Mouse (Mus musculus): ENCODE measurements around the gene Ptpdc1.

Ptpdc1 gene

DNA sequence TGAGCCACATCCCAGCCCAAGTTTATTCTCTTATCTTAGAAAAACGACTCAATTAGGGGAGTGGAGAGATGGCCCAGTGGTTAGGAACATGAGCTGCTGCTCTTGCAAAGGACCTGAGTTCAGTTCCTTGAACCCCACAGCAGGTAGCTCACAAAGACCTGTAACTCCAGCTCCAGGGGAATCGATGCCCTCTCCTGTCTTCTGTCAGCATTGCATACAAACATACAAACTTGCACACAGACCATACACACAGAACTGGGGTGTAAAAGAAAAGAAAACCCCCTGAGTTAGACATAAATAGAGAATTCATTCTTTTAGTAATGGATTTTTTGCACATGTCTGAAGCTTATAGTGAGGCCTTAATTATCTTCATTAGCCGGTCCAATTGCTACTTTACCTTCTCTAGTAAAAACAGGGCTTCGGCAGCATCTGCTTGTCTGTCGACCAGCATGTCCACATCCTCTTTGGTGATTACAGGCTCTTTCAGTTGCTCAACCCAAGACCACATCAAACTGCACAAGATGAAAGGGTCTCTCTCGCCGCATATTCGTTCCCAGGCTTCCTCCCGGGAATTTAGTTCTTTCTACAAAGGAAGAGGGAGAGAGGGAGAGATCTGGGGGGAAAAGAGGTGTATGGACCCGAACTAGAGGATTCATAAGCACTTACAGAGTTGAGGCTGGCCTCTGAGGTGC, 42.6 kb downstream of the Ptpdc1 start:
- DNase-seq, result no peak

GRCm38 (mm10) chr13:48578616-48579015, 46.8 kb downstream of the Ptpdc1 start:
- DNase-seq, result no peak

DNA sequence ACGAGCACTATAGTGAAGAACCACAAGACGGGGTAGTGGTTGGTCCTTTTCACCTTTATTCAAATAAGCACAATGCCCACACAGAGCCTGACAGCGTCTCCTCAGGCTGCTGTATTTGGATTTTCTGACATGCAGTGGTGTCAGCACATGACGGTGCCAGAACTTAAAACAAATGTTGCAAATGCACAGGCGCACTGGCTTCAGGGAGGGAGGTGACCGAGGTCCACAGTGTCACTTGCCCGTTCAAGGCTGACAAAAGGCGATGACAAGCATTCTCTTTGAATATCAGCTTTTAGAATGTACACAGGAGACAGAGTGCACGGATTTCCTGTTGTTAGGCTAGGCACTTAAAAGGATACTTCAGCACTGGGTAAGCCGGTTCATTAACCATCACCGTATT, 47.6 kb downstream of the Ptpdc1 start:
- no peak for DNase-seq

GRCm38 (mm10) chr13:48577007-48577406, 48.5 kb downstream of the Ptpdc1 start:
- DNase-seq, result no peak

- DNase-seq, result no peak
Measured at GRCm38 (mm10) chr13:48574718-48575117, 50.7 kb downstream of the Ptpdc1 start.

GRCm38 (mm10) chr13:48573525-48574355, 51.7 kb downstream of the Ptpdc1 start:
- DNase-seq, result no peak

DNA sequence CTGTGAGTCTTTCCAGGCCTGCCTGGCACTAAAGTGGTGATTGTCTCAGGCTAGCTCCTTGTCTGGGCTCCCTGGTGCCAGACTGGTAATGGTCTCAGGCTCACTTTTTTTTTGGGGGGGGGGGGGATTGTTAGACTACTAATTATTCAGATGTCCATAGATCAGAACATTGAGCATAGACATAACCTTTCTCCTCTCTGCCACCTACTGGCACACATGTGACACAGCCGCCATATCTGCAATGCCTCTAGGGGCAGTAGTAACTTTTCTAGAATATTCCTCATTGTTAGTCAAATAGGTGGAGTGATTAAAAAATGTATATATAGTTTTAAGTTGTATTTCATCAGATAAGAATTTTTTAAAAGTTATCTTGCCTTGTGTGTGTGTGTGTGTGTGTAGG, 53.3 kb downstream of the Ptpdc1 start:
- peak; percentile 44 for DNase-seq

DNA sequence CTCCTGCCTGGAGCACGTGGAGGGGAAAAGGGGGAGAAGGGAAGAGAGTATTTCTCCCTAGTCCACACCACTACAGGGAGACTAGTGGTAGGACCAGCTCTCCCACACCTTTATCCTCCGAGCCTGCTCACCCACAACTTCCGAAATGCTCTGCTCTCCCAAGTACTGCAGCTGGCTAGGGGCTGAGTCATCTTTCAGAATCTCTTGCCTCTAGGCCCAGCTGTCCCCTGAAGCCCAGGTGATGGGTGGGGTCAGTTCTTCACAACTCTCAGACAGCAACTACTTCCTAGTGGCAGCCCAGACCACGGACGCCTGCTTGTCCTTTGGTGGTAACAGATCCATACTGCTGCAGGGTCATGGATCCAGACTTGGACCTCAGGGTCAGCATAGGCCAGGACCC, 54.2 kb downstream of the Ptpdc1 start:
- DNase-seq, result no peak

- no peak for DNase-seq
Measured at GRCm38 (mm10) chr13:48569576-48570132, 55.8 kb downstream of the Ptpdc1 start.

- no peak for DNase-seq
Measured at GRCm38 (mm10) chr13:48567646-48568045, 57.8 kb downstream of the Ptpdc1 start.

- DNase-seq, result peak; percentile 82
Measured at GRCm38 (mm10) chr13:48566116-48566935, 59.1 kb downstream of the Ptpdc1 start.

GRCm38 (mm10) chr13:48564881-48565600, 60.4 kb downstream of the Ptpdc1 start:
- DNase-seq, result no peak

GRCm38 (mm10) chr13:48562336-48562735, 63.1 kb downstream of the Ptpdc1 start:
- DNase-seq, result no peak

DNA sequence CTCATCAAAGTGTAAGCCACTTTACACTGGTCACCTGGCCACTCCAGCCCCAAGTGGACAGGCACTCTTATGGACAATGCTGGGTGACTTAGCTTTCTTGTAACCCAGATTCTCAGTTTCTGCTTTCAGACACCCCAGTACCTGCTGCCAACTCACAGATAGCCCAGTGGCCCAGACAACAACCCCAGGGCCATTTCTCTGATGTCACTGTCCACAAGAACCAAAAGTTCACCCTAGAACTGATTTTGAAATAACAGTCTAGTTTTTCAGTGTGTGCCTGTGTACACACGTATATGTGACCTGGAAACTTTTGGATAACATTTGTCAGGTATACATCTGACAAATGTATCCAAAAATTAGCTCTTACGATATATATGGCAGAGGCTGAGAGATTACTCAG, 64.0 kb downstream of the Ptpdc1 start:
- DNase-seq, result no peak

GRCm38 (mm10) chr13:48555976-48556375, 69.5 kb downstream of the Ptpdc1 start:
- no peak for DNase-seq

DNA sequence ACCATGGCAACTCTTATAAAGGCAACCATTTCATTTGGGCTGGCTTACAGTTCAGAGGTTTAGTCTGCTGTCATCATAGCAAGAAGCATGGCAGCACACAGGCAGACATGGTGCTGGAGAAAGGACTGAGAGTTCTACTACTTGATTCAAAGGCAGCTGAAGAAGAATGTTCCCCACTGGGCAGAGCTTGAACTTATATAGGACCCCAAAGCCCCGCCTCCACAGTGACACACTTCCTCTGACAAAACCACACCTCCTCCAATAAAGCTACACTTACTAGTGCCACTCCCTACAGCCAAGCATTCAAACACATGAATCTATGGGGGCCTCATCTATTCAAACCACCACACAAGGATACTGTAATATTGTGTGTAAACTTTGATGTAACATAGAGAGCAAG, 70.9 kb downstream of the Ptpdc1 start:
- DNase-seq, result no peak

DNA sequence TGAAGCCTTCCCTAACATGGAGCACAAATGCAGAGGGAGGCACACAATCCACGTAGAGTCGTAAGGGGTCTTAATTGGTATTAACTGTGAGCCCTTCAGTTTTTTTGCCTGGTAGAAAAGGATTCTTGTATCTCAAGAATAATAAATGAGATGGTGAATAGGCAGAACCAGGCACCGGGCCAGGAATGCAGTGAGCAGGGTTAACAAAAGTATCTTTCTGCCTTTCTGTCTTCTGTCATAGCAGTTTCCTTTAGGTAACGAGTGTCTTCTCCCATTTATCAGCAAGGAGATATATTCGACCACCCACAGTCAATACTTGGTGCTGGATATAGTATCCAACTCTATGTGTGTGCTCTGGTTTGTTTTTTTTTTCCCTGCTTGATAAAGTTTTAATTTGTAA, 72.0 kb downstream of the Ptpdc1 start:
- DNase-seq, result no peak

DNA sequence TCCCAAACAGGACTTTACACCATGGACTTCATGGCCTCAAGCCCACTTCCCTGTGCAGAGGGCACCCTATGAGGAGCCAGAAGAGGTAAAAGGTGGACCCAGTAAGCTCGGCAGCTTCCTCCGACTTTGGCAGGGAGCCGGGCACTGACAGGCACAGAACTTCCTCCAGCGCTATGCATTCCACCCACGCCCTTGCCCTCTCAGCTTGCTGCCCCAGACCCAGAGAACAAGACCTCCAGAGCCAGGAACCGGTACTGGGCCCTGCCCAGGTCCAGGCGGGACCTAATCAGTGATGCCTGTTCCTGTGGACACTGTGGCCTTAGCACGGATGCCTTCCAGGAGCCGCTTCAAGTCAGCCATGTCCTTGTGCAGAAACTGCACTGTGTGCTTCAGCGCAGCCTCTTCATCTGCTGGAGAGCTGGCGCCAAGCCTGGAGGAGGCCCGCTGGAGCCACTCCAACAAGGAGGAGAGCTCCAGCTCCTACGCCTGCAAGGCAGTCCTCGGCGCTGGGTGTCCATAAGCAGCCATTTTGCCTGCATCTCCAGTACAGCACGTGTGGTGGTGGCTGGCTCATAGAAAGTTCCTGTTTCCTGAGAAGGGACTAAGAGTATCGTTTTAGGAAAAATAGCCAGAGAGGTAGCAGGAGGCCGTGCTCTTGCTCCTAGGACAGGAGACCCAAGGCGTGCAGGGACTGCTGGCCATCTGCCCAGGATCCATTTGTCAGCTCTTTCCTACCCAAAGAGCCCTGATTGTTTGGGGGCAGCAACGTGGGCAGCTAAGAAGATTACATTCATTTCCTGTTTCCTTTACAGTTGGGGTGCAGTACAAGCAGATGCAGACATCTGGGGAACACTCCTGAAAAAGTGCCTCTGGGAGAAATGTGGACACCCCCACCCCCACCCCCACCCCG, 73.0 kb downstream of the Ptpdc1 start:
- DNase-seq, result peak; percentile 91

DNA sequence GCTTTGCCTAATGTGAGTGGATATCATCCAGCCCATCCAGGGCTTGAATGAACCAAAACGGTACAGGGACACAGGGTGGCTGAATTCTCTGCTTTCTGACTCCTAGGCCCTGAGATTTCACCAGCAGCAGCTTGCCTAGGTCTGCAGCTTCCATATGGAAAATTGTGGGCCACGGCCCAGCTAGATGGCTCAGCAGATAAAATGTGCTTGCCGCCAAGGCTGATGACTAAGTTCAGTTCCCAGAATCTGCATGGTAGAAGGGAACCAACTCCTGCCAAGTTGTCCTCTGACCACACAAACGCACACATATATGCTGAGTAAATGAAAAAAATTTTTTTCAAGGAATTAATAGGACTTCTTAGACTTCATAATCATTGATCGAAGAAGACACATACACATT, 77.2 kb downstream of the Ptpdc1 start:
- DNase-seq, result no peak

DNA sequence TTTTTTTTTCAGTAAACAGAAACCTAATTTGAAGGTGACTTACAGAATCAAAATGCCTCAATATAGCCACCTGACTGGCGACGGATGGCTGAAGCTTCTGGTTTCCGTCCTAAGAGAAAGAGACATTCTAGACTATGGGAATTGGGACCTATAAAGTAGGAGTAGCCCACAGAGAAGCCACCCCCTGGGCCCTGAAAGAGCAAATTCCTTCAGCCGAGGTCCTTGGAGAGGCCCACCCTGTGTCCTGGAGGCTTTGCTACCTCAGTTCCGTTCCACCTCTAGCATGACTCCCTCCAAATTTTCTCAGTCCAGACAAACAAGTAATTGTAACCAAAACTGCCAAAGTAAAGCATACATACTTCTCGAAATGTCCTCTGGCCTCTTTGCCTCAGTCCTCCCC, 77.8 kb downstream of the Ptpdc1 start:
- no peak for DNase-seq

DNA sequence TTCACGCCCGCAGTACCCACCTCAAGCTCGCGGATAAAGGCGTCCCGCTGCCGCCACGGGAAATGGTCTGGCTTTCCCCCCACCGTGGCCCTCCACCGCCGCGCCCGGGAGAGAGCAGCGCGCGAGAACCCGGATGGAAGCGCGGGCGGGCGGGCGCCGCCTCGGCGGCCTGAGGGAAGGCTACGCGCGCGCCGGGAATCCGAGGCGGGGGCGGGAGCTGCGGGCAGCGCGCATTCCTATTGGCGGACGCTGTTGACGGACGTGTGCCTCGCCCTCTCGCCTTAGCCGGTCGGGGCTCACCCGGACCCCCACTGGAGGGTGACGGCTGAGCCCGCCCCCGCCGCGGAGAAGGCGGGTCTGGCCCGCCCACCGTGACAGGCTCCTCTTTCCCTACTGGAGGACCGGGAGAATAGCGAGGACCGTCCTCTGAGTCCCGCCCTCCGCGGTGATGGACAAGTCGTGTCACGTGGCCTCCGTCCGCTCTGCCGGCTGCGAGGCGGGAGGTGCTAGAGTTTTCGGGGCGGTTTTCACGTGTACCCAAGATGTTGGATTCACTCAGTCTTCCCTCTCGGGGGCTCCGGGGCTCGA, 79.0 kb downstream of the Ptpdc1 start:
- peak; percentile 100 for DNase-seq
